Mouse (Mus musculus) lung, embryonic 15.5 days (tissue): ENCODE results near the gene Pnpt1. TPM values are rescaled to one million over a fixed set of nuclear protein-coding genes. Genes with fewer than 3 reads are reported as not detected.

Experiments used
- ATAC-seq: fragments of 200-750 bp; cut with Nextera tagmentation; 2 replicates; pipeline ENCODE4 v1.8.0; 2017; ENCODE audit warnings: moderate number of reproducible peaks, borderline replicate concordance; ENCODE audit not compliant: low FRiP score, low TSS enrichment; ENCODE audit errors: extremely low read depth
- H3K27ac ChIP-seq: fragments of 300-500 bp; sonication (generic); 2 replicates; pipeline ENCODE4 v1.5.1; 2015; ENCODE audit warnings: moderate library complexity, mild to moderate bottlenecking, inconsistent platforms
- H3K27me3 ChIP-seq: fragments of 300-500 bp; sonication (generic); 2 replicates; pipeline ENCODE4 v1.6.1; 2015; ENCODE audit warnings: inconsistent platforms
- H3K36me3 ChIP-seq: fragments of 300-500 bp; sonication (generic); 2 replicates; pipeline ENCODE4 v1.6.1; 2015; ENCODE audit warnings: inconsistent platforms
- H3K4me1 ChIP-seq: fragments of 300-500 bp; sonication (generic); 2 replicates; pipeline ENCODE4 v1.6.1; 2015; ENCODE audit warnings: inconsistent platforms
- H3K4me2 ChIP-seq: fragments of 300-500 bp; sonication (generic); 2 replicates; pipeline ENCODE4 v1.6.1; 2015; ENCODE audit warnings: inconsistent platforms, mild to moderate bottlenecking, moderate library complexity
- H3K4me3 ChIP-seq: fragments of 300-500 bp; sonication (generic); 2 replicates; pipeline ENCODE4 v1.5.1; 2015; ENCODE audit warnings: mild to moderate bottlenecking, inconsistent platforms
- H3K9ac ChIP-seq: fragments of 300-500 bp; sonication (generic); 2 replicates; pipeline ENCODE4 v1.6.1; 2015; ENCODE audit warnings: inconsistent platforms
- H3K9me3 ChIP-seq: fragments of 300-500 bp; sonication (generic); 2 replicates; pipeline ENCODE4 v1.6.1; 2016; ENCODE audit warnings: inconsistent platforms
- WGBS: fragments of 180-500 bp; shearing (Covaris S2); methylation state at CpG from one replicate; pipeline ENCODE4 v1.1.7; 2015; 5-methylcytosine and 5-hydroxymethylcytosine counted together
- polyA plus RNA-seq: library from polyadenylated mRNA; unstranded; fragments of >200 nt; fragmentation: Nextera tagmentation; extraction: Ambion mirVana; gene quantifications from 2 replicates; pipeline ENCODE4 v1.2.1, GENCODE M21; 2015

Gene Pnpt1
- polyA plus RNA-seq, 1 experiment from 2014 or later, result 41.1 TPM

GRCm38 (mm10) chr11:29179319-29179718, 48.8 kb downstream of the Pnpt1 start:
- no peak for ATAC-seq
- 86% methylated on average over 1 of the region's 1 CpGs for WGBS
- no peaks in the 10 kb centered on the region for H3K4me1 ChIP-seq
- H3K4me2 ChIP-seq, result no peak overlapping the region
- no peaks in the 10 kb centered on the region for H3K9me3 ChIP-seq
- H3K4me3 ChIP-seq, result no peak overlapping the region
- H3K27ac ChIP-seq, result no peak overlapping the region
- H3K9ac ChIP-seq, result no peak overlapping the region
- H3K27me3 ChIP-seq, result no peaks in the 10 kb centered on the region
- peaks cover 18% of the 10 kb centered on the region for H3K36me3 ChIP-seq

- no peak for ATAC-seq
- H3K9ac ChIP-seq, result no peak overlapping the region
- no peak overlapping the region for H3K4me2 ChIP-seq
- 78% methylated on average over 3 of the region's 3 CpGs for WGBS
- no peaks in the 10 kb centered on the region for H3K27me3 ChIP-seq
- H3K27ac ChIP-seq, result no peak overlapping the region
- H3K4me3 ChIP-seq, result no peak overlapping the region
- H3K9me3 ChIP-seq, result no peaks in the 10 kb centered on the region
- H3K36me3 ChIP-seq, result peaks cover 23% of the 10 kb centered on the region
- H3K4me1 ChIP-seq, result no peaks in the 10 kb centered on the region
These were observed 50.1 kb downstream of the Pnpt1 start for GRCm38 (mm10) chr11:29180657-29181056.

- Histone ChIP-seq H3K4me1 (no peaks in the 10 kb centered on the region), H3K36me3 (peaks cover 34% of the 10 kb centered on the region), H3K27ac (no peak overlapping the region), H3K9ac (no peak overlapping the region), H3K4me3 (no peak overlapping the region), H3K4me2 (no peak overlapping the region), H3K9me3 (no peaks in the 10 kb centered on the region), H3K27me3 (no peaks in the 10 kb centered on the region)
- no peak for ATAC-seq
- 91% methylated on average over 5 of the region's 5 CpGs for WGBS
These were observed 51.2 kb downstream of the Pnpt1 start for GRCm38 (mm10) chr11:29181751-29182150.

GRCm38 (mm10) chr11:29188981-29189380, 58.4 kb downstream of the Pnpt1 start:
- Histone ChIP-seq H3K36me3 (peaks cover 46% of the 10 kb centered on the region), H3K9me3 (no peaks in the 10 kb centered on the region), H3K4me2 (no peak overlapping the region), H3K4me3 (no peak overlapping the region), H3K4me1 (no peaks in the 10 kb centered on the region), H3K9ac (no peak overlapping the region), H3K27ac (no peak overlapping the region), H3K27me3 (no peaks in the 10 kb centered on the region)
- WGBS, result 83% methylated on average over 2 of the region's 2 CpGs
- no peak for ATAC-seq

- 78% methylated on average over 5 of the region's 5 CpGs for WGBS
- peaks cover 33% of the 10 kb centered on the region for H3K36me3 ChIP-seq
- no peak for ATAC-seq
These were observed 73.1 kb downstream of the Pnpt1 start for GRCm38 (mm10) chr11:29203653-29204052.

GRCm38 (mm10) chr11:29209774-29210173, 79.2 kb downstream of the Pnpt1 start:
- H3K4me2 ChIP-seq, result no peak overlapping the region
- ATAC-seq, result no peak
- WGBS, result 87% methylated on average over 2 of the region's 2 CpGs
- H3K4me3 ChIP-seq, result no peak overlapping the region
- H3K4me1 ChIP-seq, result no peaks in the 10 kb centered on the region
- H3K27me3 ChIP-seq, result no peaks in the 10 kb centered on the region
- no peak overlapping the region for H3K27ac ChIP-seq
- peaks cover 33% of the 10 kb centered on the region for H3K36me3 ChIP-seq
- H3K9me3 ChIP-seq, result no peaks in the 10 kb centered on the region
- H3K9ac ChIP-seq, result no peak overlapping the region

More at GRCm38 (mm10) chr11:29203653-29204052, 73.1 kb downstream of the Pnpt1 start:
- H3K27ac ChIP-seq, result no peak overlapping the region
- H3K9me3 ChIP-seq, result no peaks in the 10 kb centered on the region
- no peak overlapping the region for H3K9ac ChIP-seq
- H3K4me2 ChIP-seq, result no peak overlapping the region
- H3K4me1 ChIP-seq, result no peaks in the 10 kb centered on the region
- H3K4me3 ChIP-seq, result no peak overlapping the region
- no peaks in the 10 kb centered on the region for H3K27me3 ChIP-seq

Other genes with a start within 250 kb of the Pnpt1 start
- gene Ppp4r3b, start 42.1 kb downstream of the Pnpt1 start, polyA plus RNA-seq, result 78.2 and 83.4 TPM in 2 replicates
- gene Cfap36, start 116.7 kb downstream of the Pnpt1 start, polyA plus RNA-seq, result 60.1 and 66.2 TPM in 2 replicates
- 33.7 and 33.8 TPM in 2 replicates for gene Ccdc88a, start 242.9 kb downstream of the Pnpt1 start, polyA plus RNA-seq